Mouse (Mus musculus) brain, embryonic 14.5 days (tissue): Measurements from ENCODE around the gene Cnksr1.

Experiments used
- CTCF ChIP-seq: fragments of 200-500 bp; IDR thresholded peaks from 2 replicates; pipeline ENCODE4 v1.5.1; 2012; ENCODE audit warnings: inconsistent platforms, mild to moderate bottlenecking, moderate library complexity, borderline replicate concordance; ENCODE audit not compliant: insufficient read depth, insufficient read length; ENCODE audit errors: extremely low read depth
- POLR2A ChIP-seq: fragments of 200-500 bp; IDR thresholded peaks from 2 replicates; pipeline ENCODE4 v1.6.1; 2012; ENCODE audit warnings: mild to moderate bottlenecking, inconsistent platforms, borderline replicate concordance; ENCODE audit not compliant: poor library complexity, insufficient read depth, insufficient read length, severe bottlenecking; ENCODE audit errors: extremely low read depth

- TF ChIP-seq POLR2A (no peak), CTCF (no peak)
These were observed 51.9 kb downstream of the Cnksr1 start for GRCm38 (mm10) chr4:134186268-134186667.
